Mouse (Mus musculus): ENCODE data around the gene Farsa. TPM values are rescaled to one million over a fixed set of nuclear protein-coding genes. Genes with fewer than 3 reads are reported as not detected.

Gene Farsa
- polyA plus RNA-seq (2015; fragmentation: Nextera tagmentation; extraction: Ambion mirVana), result 82.3 and 83.1 TPM in 2 replicates

- DNase-seq (peak; percentile 89), ATAC-seq (ENCODE audit: low read depth) (peak; percentile 89)
- Histone ChIP-seq H3K4me3 (replicated peaks) (peak within 1 kb of the TSS; percentile 79), H3K9me3 (replicated peaks) (no peaks in the 10 kb centered on the region), H3K4me1 (replicated peaks) (peaks cover 30% of the 10 kb centered on the region), H3K9ac (peak within 1 kb of the TSS; percentile 88), H3K27ac (peak within 1 kb of the TSS; percentile 83), H3K36me3 (peaks cover 38% of the 10 kb centered on the region), H3K27me3 (no peaks in the 10 kb centered on the region), H3K4me2 (peak within 1 kb of the TSS; percentile 86)
- WGBS (ENCODE audit: insufficient replicate concordance), result under 1% methylated on average over 39 of the region's 39 CpGs
Measured at GRCm38 (mm10) chr8:84856864-84857441, at the start of gene Farsa. TSS of gene Farsa (plus strand) at chr8:84856989.

- Histone ChIP-seq H3K27ac (no peak overlapping the region), H3K36me3 (no peaks in the 10 kb centered on the region), H3K4me3 (replicated peaks) (no peak overlapping the region), H3K4me2 (no peak overlapping the region), H3K4me1 (replicated peaks) (peaks cover 33% of the 10 kb centered on the region), H3K9ac (no peak overlapping the region), H3K9me3 (replicated peaks) (no peaks in the 10 kb centered on the region), H3K27me3 (peaks cover 58% of the 10 kb centered on the region)
- no peak for ATAC-seq (ENCODE audit: low read depth)
- no peak for DNase-seq
- 71% methylated on average over 12 of the region's 12 CpGs for WGBS (ENCODE audit: insufficient replicate concordance)
Measured at GRCm38 (mm10) chr8:84809109-84809940, 47.5 kb upstream of the Farsa start.

- H3K36me3 ChIP-seq, result no peaks in the 10 kb centered on the region
- H3K27ac ChIP-seq, result no peak overlapping the region
- peaks cover 36% of the 10 kb centered on the region for H3K4me1 ChIP-seq (replicated peaks)
- H3K27me3 ChIP-seq, result peaks cover 56% of the 10 kb centered on the region
- WGBS (ENCODE audit: insufficient replicate concordance), result 70% methylated on average over 5 of the region's 5 CpGs
- H3K4me2 ChIP-seq, result no peak overlapping the region
- no peak overlapping the region for H3K9ac ChIP-seq
- no peak overlapping the region for H3K4me3 ChIP-seq (replicated peaks)
- ATAC-seq (ENCODE audit: low read depth) (no peak), DNase-seq (no peak)
- H3K9me3 ChIP-seq (replicated peaks), result no peaks in the 10 kb centered on the region
Measured at GRCm38 (mm10) chr8:84809941-84810280, 46.9 kb upstream of the Farsa start.

- DNase-seq, result peak; percentile 77
- H3K4me3 ChIP-seq (replicated peaks), result peak overlapping the region; percentile 48
- H3K36me3 ChIP-seq, result no peaks in the 10 kb centered on the region
- H3K4me1 ChIP-seq (replicated peaks), result peaks cover 46% of the 10 kb centered on the region
- H3K9ac ChIP-seq, result peak overlapping the region; percentile 56
- H3K27ac ChIP-seq, result peak overlapping the region; percentile 19; the same call in 1 of the 2 replicates
- H3K27me3 ChIP-seq, result peaks cover 46% of the 10 kb centered on the region
- WGBS (ENCODE audit: insufficient replicate concordance), result under 1% methylated on average over 32 of the region's 32 CpGs
- no peaks in the 10 kb centered on the region for H3K9me3 ChIP-seq (replicated peaks)
- ATAC-seq (ENCODE audit: low read depth), result peak; percentile 41
- H3K4me2 ChIP-seq, result peak overlapping the region; percentile 68
Measured at GRCm38 (mm10) chr8:84810896-84811295, 45.9 kb upstream of the Farsa start.

- ATAC-seq (ENCODE audit: low read depth) (no peak), DNase-seq (no peak)
- H3K4me1 ChIP-seq (replicated peaks), result peaks cover 47% of the 10 kb centered on the region
- H3K9ac ChIP-seq, result peak overlapping the region; percentile 56
- H3K27ac ChIP-seq, result no peak overlapping the region
- H3K4me2 ChIP-seq, result peak overlapping the region; percentile 68
- H3K9me3 ChIP-seq (replicated peaks), result no peaks in the 10 kb centered on the region
- peak overlapping the region; percentile 48 for H3K4me3 ChIP-seq (replicated peaks)
- 34% methylated on average over 10 of the region's 10 CpGs for WGBS (ENCODE audit: insufficient replicate concordance)
- H3K36me3 ChIP-seq, result no peaks in the 10 kb centered on the region
- H3K27me3 ChIP-seq, result peaks cover 42% of the 10 kb centered on the region
Measured at GRCm38 (mm10) chr8:84811303-84811702, 45.5 kb upstream of the Farsa start.

GRCm38 (mm10) chr8:84813059-84813458, 43.7 kb upstream of the Farsa start:
- no peak overlapping the region for H3K9ac ChIP-seq
- WGBS (ENCODE audit: insufficient replicate concordance), result 1% methylated on average over 5 of the region's 5 CpGs
- no peak overlapping the region; the same call in 1 of the 2 replicates for H3K27ac ChIP-seq
- H3K4me3 ChIP-seq (replicated peaks), result no peak overlapping the region
- H3K4me1 ChIP-seq (replicated peaks), result peaks cover 47% of the 10 kb centered on the region
- no peaks in the 10 kb centered on the region for H3K9me3 ChIP-seq (replicated peaks)
- ATAC-seq (ENCODE audit: low read depth), result no peak
- no peak overlapping the region for H3K4me2 ChIP-seq
- peak; percentile 67 for DNase-seq
- H3K36me3 ChIP-seq, result no peaks in the 10 kb centered on the region
- H3K27me3 ChIP-seq, result peaks cover 32% of the 10 kb centered on the region

GRCm38 (mm10) chr8:84813830-84814229, 43.0 kb upstream of the Farsa start:
- Histone ChIP-seq H3K27me3 (peaks cover 31% of the 10 kb centered on the region), H3K4me2 (no peak overlapping the region), H3K27ac (no peak overlapping the region), H3K4me3 (replicated peaks) (no peak overlapping the region), H3K4me1 (replicated peaks) (peaks cover 42% of the 10 kb centered on the region), H3K9me3 (replicated peaks) (no peaks in the 10 kb centered on the region), H3K36me3 (no peaks in the 10 kb centered on the region), H3K9ac (no peak overlapping the region)
- 40% methylated on average over 3 of the region's 3 CpGs for WGBS (ENCODE audit: insufficient replicate concordance)
- DNase-seq (no peak), ATAC-seq (ENCODE audit: low read depth) (no peak)

- H3K27ac ChIP-seq, result no peak overlapping the region
- no peaks in the 10 kb centered on the region for H3K36me3 ChIP-seq
- H3K4me2 ChIP-seq, result no peak overlapping the region
- no peaks in the 10 kb centered on the region for H3K9me3 ChIP-seq (replicated peaks)
- ATAC-seq (ENCODE audit: low read depth) (no peak), DNase-seq (no peak)
- H3K4me1 ChIP-seq (replicated peaks), result peaks cover 42% of the 10 kb centered on the region
- H3K9ac ChIP-seq, result no peak overlapping the region
- no peak overlapping the region for H3K4me3 ChIP-seq (replicated peaks)
- 87% methylated on average over 11 of the region's 11 CpGs for WGBS (ENCODE audit: insufficient replicate concordance)
- peaks cover 27% of the 10 kb centered on the region for H3K27me3 ChIP-seq
Measured at GRCm38 (mm10) chr8:84814240-84814554, 42.6 kb upstream of the Farsa start.

- Histone ChIP-seq H3K4me3 (replicated peaks) (no peak overlapping the region), H3K9ac (0 out of 2 replicates have a peak overlapping the region, but pooled peaks have one; percentile 22), H3K4me2 (no peak overlapping the region), H3K4me1 (replicated peaks) (peaks cover 39% of the 10 kb centered on the region), H3K27ac (no peak overlapping the region), H3K9me3 (replicated peaks) (no peaks in the 10 kb centered on the region), H3K36me3 (no peaks in the 10 kb centered on the region), H3K27me3 (peaks cover 26% of the 10 kb centered on the region)
- 45% methylated on average over 19 of the region's 19 CpGs for WGBS (ENCODE audit: insufficient replicate concordance)
- ATAC-seq (ENCODE audit: low read depth) (no peak), DNase-seq (no peak)
Measured at GRCm38 (mm10) chr8:84814555-84815441, 42.0 kb upstream of the Farsa start.

GRCm38 (mm10) chr8:84815547-84815946, 41.2 kb upstream of the Farsa start:
- H3K4me1 ChIP-seq (replicated peaks), result peaks cover 35% of the 10 kb centered on the region
- no peak overlapping the region for H3K9ac ChIP-seq
- peaks cover 26% of the 10 kb centered on the region for H3K27me3 ChIP-seq
- no peak overlapping the region for H3K4me3 ChIP-seq (replicated peaks)
- no peak overlapping the region for H3K27ac ChIP-seq
- H3K9me3 ChIP-seq (replicated peaks), result no peaks in the 10 kb centered on the region
- WGBS (ENCODE audit: insufficient replicate concordance), result 9% methylated on average over 9 of the region's 9 CpGs
- DNase-seq (peak; percentile 88), ATAC-seq (ENCODE audit: low read depth) (peak; percentile 82)
- H3K36me3 ChIP-seq, result no peaks in the 10 kb centered on the region
- no peak overlapping the region for H3K4me2 ChIP-seq

- no peak for ATAC-seq (ENCODE audit: low read depth)
- Histone ChIP-seq H3K4me1 (replicated peaks) (peaks cover 29% of the 10 kb centered on the region), H3K27me3 (peaks cover 23% of the 10 kb centered on the region), H3K4me3 (replicated peaks) (no peak overlapping the region), H3K9me3 (replicated peaks) (no peaks in the 10 kb centered on the region), H3K36me3 (no peaks in the 10 kb centered on the region), H3K4me2 (no peak overlapping the region), H3K9ac (no peak overlapping the region), H3K27ac (no peak overlapping the region)
- WGBS (ENCODE audit: insufficient replicate concordance), result 70% methylated on average over 17 of the region's 17 CpGs
- DNase-seq, result no peak
Measured at GRCm38 (mm10) chr8:84816117-84816516, 40.7 kb upstream of the Farsa start.

All from liver, embryonic 13.5 days (tissue).